Mouse (Mus musculus) forebrain, postnatal 0 days (tissue): ENCODE results near the gene Susd5. TPM values are rescaled to one million over a fixed set of nuclear protein-coding genes. Genes with fewer than 3 reads are reported as not detected.

ENCODE experiments used
- ATAC-seq: fragments of 200-750 bp; cut with Nextera tagmentation; 2 replicates; pipeline ENCODE4 v1.8.0; 2017; ENCODE audit warnings: mild to moderate bottlenecking, moderate library complexity
- DNase-seq: peaks from one replicate; pipeline ENCODE4 v3.0.0-alpha.2; 2015
- H3K27ac ChIP-seq: fragments of 300-500 bp; sonication (generic); 2 replicates; pipeline ENCODE4 v1.5.1; 2014; ENCODE audit warnings: low read depth, mild to moderate bottlenecking, antibody characterized with exemption, low read length, moderate library complexity, mixed read lengths
- H3K27me3 ChIP-seq: fragments of 300-500 bp; sonication (generic); 2 replicates; pipeline ENCODE4 v1.6.1; 2014; ENCODE audit warnings: mild to moderate bottlenecking, low read length, mixed read lengths; ENCODE audit not compliant: insufficient read depth
- H3K36me3 ChIP-seq: fragments of 300-500 bp; sonication (generic); 2 replicates; pipeline ENCODE4 v1.6.1; 2014; ENCODE audit warnings: mild to moderate bottlenecking, moderate library complexity; ENCODE audit not compliant: insufficient read depth
- H3K4me1 ChIP-seq: fragments of 300-500 bp; sonication (generic); 2 replicates; pipeline ENCODE4 v1.6.1; 2014; ENCODE audit warnings: antibody characterized with exemption; ENCODE audit not compliant: insufficient read depth
- H3K4me2 ChIP-seq: fragments of 300-500 bp; sonication (generic); 2 replicates; pipeline ENCODE4 v1.6.1; 2014; ENCODE audit warnings: low read depth, mild to moderate bottlenecking, moderate library complexity
- H3K4me3 ChIP-seq: fragments of 300-500 bp; sonication (generic); 2 replicates; pipeline ENCODE4 v1.5.1; 2014; ENCODE audit warnings: low read depth, low read length, mixed read lengths
- H3K9ac ChIP-seq: fragments of 300-500 bp; sonication (generic); 2 replicates; pipeline ENCODE4 v1.6.1; 2014; ENCODE audit warnings: mild to moderate bottlenecking
- H3K9me3 ChIP-seq: fragments of 300-500 bp; sonication (generic); 2 replicates; pipeline ENCODE4 v1.6.1; 2016; ENCODE audit warnings: low read length
- CTCF ChIP-seq: sonication (generic); IDR thresholded peaks from 2 replicates; pipeline ENCODE4 v1.5.1; 2016; ENCODE audit warnings: antibody characterized with exemption, control low read depth, low read depth
- WGBS: fragments of 180-500 bp; shearing (Covaris S2); extraction: QIAGEN DNeasy Blood & Tissue Kit; methylation state at CpG from one replicate; pipeline ENCODE4 v1.1.7; 2014; 5-methylcytosine and 5-hydroxymethylcytosine counted together
- polyA plus RNA-seq: library from polyadenylated mRNA; unstranded; fragments of >200 nt; fragmentation: Nextera tagmentation; extraction: Ambion mirVana; gene quantifications from 2 replicates; pipeline ENCODE4 v1.2.1, GENCODE M21; 2015
- total RNA-seq: library from RNA; depleted of rRNA; stranded (reverse); fragments of >200 nt; gene quantifications from 2 replicates; pipeline ENCODE4 v1.2.3, GENCODE M21; 2014

The Susd5 gene
- total and polyA plus RNA-seq, 2 experiments from 2014 or later: 0.31 to 1.6 TPM

- no peak for DNase-seq
- Histone ChIP-seq H3K9ac (no peak overlapping the region), H3K36me3 (no peaks in the 10 kb centered on the region), H3K27me3 (no peaks in the 10 kb centered on the region), H3K9me3 (no peaks in the 10 kb centered on the region), H3K4me2 (no peak overlapping the region), H3K4me3 (no peak overlapping the region), H3K4me1 (no peaks in the 10 kb centered on the region), H3K27ac (no peak overlapping the region)
- no peak for ATAC-seq
- TF ChIP-seq CTCF: no peak
- WGBS: 89% methylated on average over 7 of the region's 7 CpGs
Measured at GRCm38 (mm10) chr9:114019012-114019762, 37.8 kb upstream of the Susd5 start.

GRCm38 (mm10) chr9:114022141-114022540, 34.8 kb upstream of the Susd5 start:
- Histone ChIP-seq H3K4me3 (no peak overlapping the region), H3K4me1 (peaks cover 7% of the 10 kb centered on the region; the same call in 1 of the 2 replicates), H3K27ac (no peak overlapping the region), H3K36me3 (no peaks in the 10 kb centered on the region), H3K9me3 (no peaks in the 10 kb centered on the region), H3K4me2 (no peak overlapping the region), H3K27me3 (no peaks in the 10 kb centered on the region), H3K9ac (no peak overlapping the region)
- ATAC-seq (no peak), DNase-seq (no peak)
- 76% methylated on average over 4 of the region's 4 CpGs for WGBS
- no peak for TF ChIP-seq CTCF

DNA sequence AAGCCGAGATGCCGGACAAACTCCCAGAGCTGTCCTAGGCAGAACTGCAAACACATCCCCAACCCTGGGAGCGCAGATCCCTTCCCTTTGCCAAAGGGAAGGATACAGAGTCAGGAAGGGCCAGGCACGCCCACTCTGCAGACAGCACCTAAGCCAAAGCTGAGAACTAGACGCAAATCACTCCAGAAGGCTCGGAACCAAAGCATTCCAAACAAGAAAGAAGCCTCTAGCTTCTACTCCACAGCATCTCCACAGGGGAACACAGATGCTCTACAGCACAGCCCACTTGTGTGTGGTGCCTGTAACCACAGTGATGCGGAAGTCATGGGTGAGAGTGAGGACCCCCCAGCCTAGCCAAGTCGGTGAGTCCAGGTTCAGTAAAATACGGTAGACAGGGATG, 31.8 kb upstream of the Susd5 start:
- Histone ChIP-seq H3K27me3 (no peaks in the 10 kb centered on the region), H3K36me3 (no peaks in the 10 kb centered on the region), H3K4me1 (peaks cover 7% of the 10 kb centered on the region; the same call in 1 of the 2 replicates), H3K4me2 (peak overlapping the region; percentile 60), H3K27ac (no peak overlapping the region), H3K4me3 (peak overlapping the region; percentile 62), H3K9me3 (no peaks in the 10 kb centered on the region), H3K9ac (peak overlapping the region; percentile 77; the same call in 1 of the 2 replicates)
- ATAC-seq (no peak), DNase-seq (peak; percentile 4)
- TF ChIP-seq CTCF: no peak
- 52% methylated on average over 9 of the region's 9 CpGs for WGBS

- no peak for TF ChIP-seq CTCF
- Histone ChIP-seq H3K4me1 (peaks cover 7% of the 10 kb centered on the region; the same call in 1 of the 2 replicates), H3K27ac (peak overlapping the region; percentile 74; the same call in 1 of the 2 replicates), H3K9me3 (no peaks in the 10 kb centered on the region), H3K36me3 (no peaks in the 10 kb centered on the region), H3K9ac (peak overlapping the region; percentile 77), H3K27me3 (no peaks in the 10 kb centered on the region), H3K4me2 (peak overlapping the region; percentile 60), H3K4me3 (peak overlapping the region; percentile 62)
- WGBS: 6% methylated on average over 8 of the region's 8 CpGs
- ATAC-seq (no peak), DNase-seq (no peak)
Measured at GRCm38 (mm10) chr9:114025846-114026245, 31.1 kb upstream of the Susd5 start.

DNA sequence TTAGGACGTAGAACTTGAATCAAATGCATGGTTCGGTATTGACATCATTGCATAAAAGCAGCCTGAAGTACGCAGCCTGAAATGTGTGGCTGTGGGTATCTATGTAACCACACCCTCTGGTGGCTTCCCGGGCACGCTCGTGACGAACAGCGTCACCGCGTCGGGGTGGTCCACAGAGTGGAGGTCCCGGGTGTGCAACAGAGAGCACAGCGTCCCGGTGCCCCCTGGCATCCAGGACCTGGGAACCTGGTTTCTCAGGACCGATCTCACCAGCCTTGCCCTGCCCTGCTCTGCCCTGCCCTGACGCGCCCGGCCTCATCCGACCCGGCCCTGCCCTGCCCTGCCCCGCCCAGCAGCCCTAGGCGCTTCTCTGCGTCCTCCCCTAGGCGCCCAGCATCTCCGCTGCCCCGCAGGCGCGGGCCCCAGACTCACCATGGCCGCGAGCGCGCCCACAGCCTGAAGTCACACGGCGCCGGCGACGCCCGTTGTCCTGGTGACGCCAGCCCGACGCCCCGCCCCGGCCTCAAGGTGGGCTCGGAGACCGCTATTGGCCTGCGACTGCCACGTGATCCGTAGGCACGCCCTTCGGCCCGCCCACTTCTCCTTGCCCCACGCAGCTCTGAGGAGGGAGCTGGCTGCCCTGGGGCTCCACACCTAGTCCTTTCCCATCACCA, 30.5 kb upstream of the Susd5 start:
- 2% methylated on average over 48 of the region's 52 CpGs for WGBS
- TF ChIP-seq CTCF: peak; percentile 58

DNA sequence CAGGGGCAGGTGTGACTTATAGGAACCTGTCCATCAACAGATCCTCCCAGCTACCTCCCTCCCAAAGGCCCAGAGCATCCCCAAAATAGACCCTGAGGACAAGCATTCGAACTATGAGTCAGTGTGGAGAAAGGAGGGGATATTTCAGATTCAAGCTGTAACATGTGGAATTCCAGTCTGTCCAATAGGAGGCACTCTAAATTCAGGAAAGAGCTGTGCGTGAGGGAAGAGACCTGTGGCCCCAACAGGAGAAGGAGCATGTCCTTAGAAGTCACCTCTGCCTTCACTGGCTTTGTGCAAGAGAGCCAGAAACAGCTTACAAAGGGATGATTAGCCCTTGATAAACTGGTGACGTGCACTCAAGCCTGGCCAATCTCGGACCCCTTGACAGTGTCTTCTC, 16.0 kb upstream of the Susd5 start:
- H3K4me3 ChIP-seq: no peak overlapping the region
- no peaks in the 10 kb centered on the region for H3K9me3 ChIP-seq
- DNase-seq (no peak), ATAC-seq (no peak)
- H3K9ac ChIP-seq: no peak overlapping the region
- no peak overlapping the region for H3K4me2 ChIP-seq
- no peaks in the 10 kb centered on the region for H3K4me1 ChIP-seq
- TF ChIP-seq CTCF: no peak
- no peaks in the 10 kb centered on the region for H3K27me3 ChIP-seq
- WGBS: 75% methylated on average over 4 of the region's 4 CpGs
- H3K27ac ChIP-seq: no peak overlapping the region
- no peaks in the 10 kb centered on the region for H3K36me3 ChIP-seq

More for the DNA sequence above, 30.5 kb upstream of the Susd5 start:
- H3K27ac ChIP-seq: peak overlapping the region; percentile 74
- peaks cover 7% of the 10 kb centered on the region; the same call in 1 of the 2 replicates for H3K4me1 ChIP-seq
- peak; percentile 95 for DNase-seq
- peak overlapping the region; percentile 77 for H3K9ac ChIP-seq
- H3K9me3 ChIP-seq: no peaks in the 10 kb centered on the region
- ATAC-seq: peak; percentile 98
- no peaks in the 10 kb centered on the region for H3K27me3 ChIP-seq
- no peaks in the 10 kb centered on the region for H3K36me3 ChIP-seq
- H3K4me3 ChIP-seq: peak overlapping the region; percentile 62
- peak overlapping the region; percentile 60 for H3K4me2 ChIP-seq

DNA sequence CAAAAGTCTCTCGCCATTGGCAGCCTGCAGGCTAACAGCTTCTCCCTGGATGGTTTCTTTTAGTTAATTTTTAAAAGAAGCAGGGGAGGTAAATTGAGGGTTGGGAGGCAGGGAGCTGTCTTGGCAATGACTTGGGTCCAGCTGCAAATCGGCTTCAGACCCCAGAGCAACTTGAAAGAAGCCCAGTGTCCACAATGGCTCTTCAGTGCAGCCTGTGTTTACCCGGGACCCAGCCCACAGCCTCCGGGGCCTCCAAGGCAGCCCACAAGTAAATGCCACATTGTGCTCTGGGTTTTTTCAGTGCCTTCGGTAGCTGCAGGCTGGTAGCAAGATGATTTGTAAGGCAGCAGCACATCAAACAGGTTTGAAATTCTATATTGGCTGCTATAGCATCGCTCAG, 14.4 kb upstream of the Susd5 start:
- no peaks in the 10 kb centered on the region for H3K4me1 ChIP-seq
- H3K9ac ChIP-seq: no peak overlapping the region
- no peaks in the 10 kb centered on the region for H3K27me3 ChIP-seq
- H3K9me3 ChIP-seq: no peaks in the 10 kb centered on the region
- no peaks in the 10 kb centered on the region for H3K36me3 ChIP-seq
- no peak overlapping the region for H3K4me3 ChIP-seq
- peak; percentile 26 for DNase-seq
- ATAC-seq: peak; percentile 80
- no peak for TF ChIP-seq CTCF
- 28% methylated on average over 6 of the region's 6 CpGs for WGBS
- no peak overlapping the region for H3K27ac ChIP-seq
- no peak overlapping the region for H3K4me2 ChIP-seq
